19 mouse cellular contexts compared by ENCODE assay signal in the genomic region with DNA sequence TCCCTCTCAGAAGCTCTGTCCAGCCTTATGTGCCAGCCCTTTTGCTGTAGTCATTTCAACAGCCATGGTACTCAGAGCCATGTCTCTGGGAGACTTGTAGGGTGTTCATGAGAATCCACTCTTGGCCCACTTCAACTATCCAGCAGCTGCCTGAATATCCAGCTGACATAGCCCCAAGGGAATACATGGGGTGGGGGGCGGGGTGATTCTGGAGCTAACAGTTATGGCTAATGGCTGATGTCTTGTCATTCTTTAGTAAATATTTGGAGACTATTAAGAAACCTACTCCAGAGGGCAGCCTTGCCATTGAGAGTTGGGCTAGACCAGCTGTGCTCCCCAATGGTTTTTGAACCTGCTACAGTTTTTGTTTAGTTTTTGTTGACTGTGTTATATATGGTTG.
DNase-seq lines count a peak whose midpoint lies in the region; ATAC-seq and TF ChIP-seq lines count a peak whose summit lies in the region.
"Had no signal": no experiment of that assay in that cellular context is flagged by ENCODE, and none has a peak within 500 bp of the region (broad histone marks: within the 10 kb centered on the region; RNA-seq: fewer than 3 reads in every experiment).

No protein-coding gene starts in this region.

- no peaks in the 10 kb centered on the region for H3K9me3 ChIP-seq in lung, embryonic 14.5 days (ENCODE audit: low read depth, low read length)
- H3K9me3 ChIP-seq: embryonic facial prominence, embryonic 10.5 days; forebrain, embryonic 13.5 days; hindbrain, embryonic 15.5 days had no signal

- ATAC-seq in lung, embryonic 14.5 days (ENCODE audit: insufficient read depth), result no peak; the same call in 1 of the 2 replicates
- ATAC-seq: forebrain, embryonic 13.5 days; forebrain, postnatal 0 days; intestine, embryonic 16.5 days had no signal

- H3K9ac ChIP-seq in lung, embryonic 14.5 days, result no peak overlapping the region
- H3K9ac ChIP-seq: forebrain, embryonic 13.5 days; forebrain, postnatal 0 days; hindbrain, embryonic 15.5 days had no signal

- no peaks in the 10 kb centered on the region for H3K36me3 ChIP-seq in lung, embryonic 14.5 days (ENCODE audit: insufficient read depth)
- H3K36me3 ChIP-seq: embryonic facial prominence, embryonic 10.5 days; hindbrain, embryonic 15.5 days had no signal

- DNase-seq in lung, embryonic 14.5 days, result peak; percentile 32
- DNase-seq in lung, postnatal 14 days, result no peak
- DNase-seq in 3T3-L1 (ENCODE audit: low read depth, low spot score), result peak; percentile 40
- DNase-seq in 416B (ENCODE audit: low read depth), result peak; percentile 7
- peak; percentile 59 for DNase-seq in adipocyte (ENCODE audit: low spot score)
- no peak for DNase-seq in yolk sac, embryonic 10.5 days (ENCODE audit: low spot score)
- DNase-seq: adrenal gland, postnatal 10 days; cerebellum, adult 11 months; cerebellum, adult 9-11 months; cerebellum, postnatal 36 days; forebrain, postnatal 0 days; gastrocnemius, postnatal 25 days; heart, adult 18-20 months; heart, postnatal 36 days had no signal

- no peaks in the 10 kb centered on the region for H3K4me1 ChIP-seq in lung, embryonic 14.5 days (ENCODE audit: insufficient read depth)
- H3K4me1 ChIP-seq: embryonic facial prominence, embryonic 10.5 days; forebrain, embryonic 13.5 days; hindbrain, embryonic 15.5 days had no signal

- no peak overlapping the region for H3K4me3 ChIP-seq in lung, embryonic 14.5 days (ENCODE audit: low read depth, low read length)
- H3K4me3 ChIP-seq: embryonic facial prominence, embryonic 10.5 days; forebrain, embryonic 13.5 days; hindbrain, embryonic 15.5 days had no signal

- H3K27me3 ChIP-seq in lung, embryonic 14.5 days (ENCODE audit: insufficient read depth, low read length), result no peaks in the 10 kb centered on the region
- H3K27me3 ChIP-seq: forebrain, embryonic 13.5 days; hindbrain, embryonic 15.5 days had no signal

- H3K27ac ChIP-seq in lung, embryonic 14.5 days (ENCODE audit: low read depth), result no peak overlapping the region
- H3K27ac ChIP-seq: embryonic facial prominence, embryonic 10.5 days; forebrain, embryonic 13.5 days; hindbrain, embryonic 15.5 days had no signal

- H3K4me2 ChIP-seq in lung, embryonic 14.5 days, result no peak overlapping the region
- H3K4me2 ChIP-seq: forebrain, embryonic 13.5 days; heart, embryonic 11.5 days; hindbrain, embryonic 15.5 days had no signal

- 45% methylated on average over 1 of the region's 1 CpGs for WGBS in lung, embryonic 14.5 days

- no peak for TF ChIP-seq CTCF in lung, embryonic 14.5 days (IDR thresholded peaks at IDR 0.05; ENCODE audit: low read depth)

Comparison
In these comparisons a context has a peak if more than half of its experiments do, and no peak if none do; other contexts are left out.
1. DNase-seq: peak in lung, embryonic 14.5 days (single experiment), 3T3-L1 (single experiment), 416B (single experiment) and adipocyte (single experiment); none in lung, postnatal 14 days (single experiment) and yolk sac, embryonic 10.5 days (single experiment).